Mouse (Mus musculus) megakaryocyte, adult 5-6 weeks (primary cell): ENCODE data around the gene Izumo2. TPM values are rescaled to one million over a fixed set of nuclear protein-coding genes. Genes with fewer than 3 reads are reported as not detected.
"Not testable (repeated sequence)": the region's sequence is repeated elsewhere in the genome, so short reads cannot be mapped to it uniquely, and the experiment has no call there.

Experiments
- ATAC-seq: 2 replicates; pipeline ENCODE4 v1.8.0; 2016; ENCODE audit warnings: mild to moderate bottlenecking, inconsistent platforms; ENCODE audit not compliant: poor library complexity, severe bottlenecking
- total RNA-seq, 2 experiments: library from RNA; stranded (forward) in 1 of 2; stranded (reverse) in 1 of 2; fragments of 153-499, 151-499 nt in 1 of 2; fragments of 221-1000, 200-1000 nt in 1 of 2; gene quantifications; 2 replicates each; pipeline versions ENCODE4 v1.2.3 to v1.2.4; 2015 to 2017

Gene Izumo2
- total RNA-seq, 2 experiments from 2014 or later, result not detected

- no peak for ATAC-seq
Measured at GRCm38 (mm10) chr7:44697191-44697710, 11.3 kb upstream of the Izumo2 start.

GRCm38 (mm10) chr7:44697980-44698379 is 10.6 kb upstream of the Izumo2 start:
- no peak for ATAC-seq

- 0 out of 2 replicates have a peak, but pooled peaks have one; percentile 21 for ATAC-seq
Measured at GRCm38 (mm10) chr7:44701921-44702320, 6.6 kb upstream of the Izumo2 start.

GRCm38 (mm10) chr7:44702985-44703384 is 5.6 kb upstream of the Izumo2 start:
- ATAC-seq, result no peak

- ATAC-seq, result no peak
Measured at GRCm38 (mm10) chr7:44704363-44704762, 4.2 kb upstream of the Izumo2 start.

GRCm38 (mm10) chr7:44705086-44705485 is 3.5 kb upstream of the Izumo2 start:
- ATAC-seq, result no peak

- no peak for ATAC-seq
Measured at GRCm38 (mm10) chr7:44706322-44706721, 2.2 kb upstream of the Izumo2 start.

- no peak for ATAC-seq
Measured at GRCm38 (mm10) chr7:44707169-44707675, 1.3 kb upstream of the Izumo2 start.

GRCm38 (mm10) chr7:44708093-44708492 is 449 bp upstream of the Izumo2 start:
- ATAC-seq, result not testable (repeated sequence)

GRCm38 (mm10) chr7:44709881-44710280 is 1.3 kb downstream of the Izumo2 start:
- ATAC-seq, result no peak

GRCm38 (mm10) chr7:44722058-44722457 is 13.5 kb downstream of the Izumo2 start:
- ATAC-seq, result no peak

GRCm38 (mm10) chr7:44724316-44724715 is 15.8 kb downstream of the Izumo2 start:
- no peak for ATAC-seq

GRCm38 (mm10) chr7:44726343-44726742 is 17.8 kb downstream of the Izumo2 start:
- ATAC-seq, result no peak

GRCm38 (mm10) chr7:44727151-44727550 is 18.6 kb downstream of the Izumo2 start:
- ATAC-seq, result no peak

GRCm38 (mm10) chr7:44728082-44728975 is 19.8 kb downstream of the Izumo2 start:
- no peak for ATAC-seq

GRCm38 (mm10) chr7:44733723-44734122 is 25.2 kb downstream of the Izumo2 start:
- no peak for ATAC-seq

- peak; percentile 45; the same call in 1 of the 2 replicates for ATAC-seq
Measured at GRCm38 (mm10) chr7:44741361-44741760, 32.8 kb downstream of the Izumo2 start.

- no peak for ATAC-seq
Measured at GRCm38 (mm10) chr7:44744270-44744669, 35.7 kb downstream of the Izumo2 start.

- ATAC-seq, result peak; percentile 64
Measured at GRCm38 (mm10) chr7:44745076-44745475, 36.5 kb downstream of the Izumo2 start.

- ATAC-seq, result no peak
Measured at GRCm38 (mm10) chr7:44747115-44747514, 38.6 kb downstream of the Izumo2 start.

- peak; percentile 91 for ATAC-seq
Measured at GRCm38 (mm10) chr7:44748101-44749044, 39.8 kb downstream of the Izumo2 start, which contains the start of gene Vrk3. Gene Vrk3 (plus strand): TSS chr7:44748413.
